8 mouse cellular contexts compared by ENCODE assay signal in the genomic region with DNA sequence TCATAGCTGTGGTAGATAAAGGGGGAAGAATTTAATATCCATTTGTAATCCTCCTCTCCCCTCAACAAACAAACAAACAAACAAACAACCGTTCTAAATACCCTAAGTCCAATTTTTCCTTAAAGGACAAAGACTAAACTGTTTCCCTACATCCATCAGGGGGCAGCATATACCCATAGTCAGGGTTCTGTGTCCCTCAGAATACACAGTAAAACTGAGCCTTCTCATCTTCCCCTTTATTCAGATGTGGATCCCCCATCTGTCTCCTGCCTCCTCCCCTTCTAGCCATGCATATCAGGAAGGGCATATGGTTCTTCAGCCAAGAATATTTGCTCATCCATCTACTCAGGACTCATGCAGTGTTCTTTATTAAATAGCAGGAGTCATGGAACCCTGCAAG. TPM values are rescaled to one million over a fixed set of nuclear protein-coding genes. Genes with fewer than 3 reads are reported as not detected.
A peak's percentile ranks its signal among the peaks of the same experiment; 100 is the strongest.
DNase-seq lines count a peak whose midpoint lies in the region; ATAC-seq lines count a peak whose summit lies in the region.

No protein-coding gene starts in this region.

- H3K9ac ChIP-seq in liver, embryonic 11.5 days (ENCODE audit: low read depth, low read length): no peak overlapping the region
- no peak overlapping the region for H3K9ac ChIP-seq in hindbrain, embryonic 13.5 days

- WGBS in liver, embryonic 11.5 days: 24% methylated on average over 1 of the region's 1 CpGs
- WGBS in hindbrain, embryonic 13.5 days: 17% methylated on average over 1 of the region's 1 CpGs

- peaks cover 38% of the 10 kb centered on the region for H3K27me3 ChIP-seq in liver, embryonic 11.5 days (replicated peaks; ENCODE audit: control insufficient read depth, insufficient read depth, low read length)
- H3K27me3 ChIP-seq in hindbrain, embryonic 13.5 days: peaks cover 41% of the 10 kb centered on the region

- no peak overlapping the region for H3K4me3 ChIP-seq in liver, embryonic 11.5 days (ENCODE audit: low read depth, low read length)
- no peak overlapping the region for H3K4me3 ChIP-seq in hindbrain, embryonic 13.5 days

- ATAC-seq in liver, embryonic 11.5 days (replicated peaks; ENCODE audit: low FRiP score): no peak
- ATAC-seq in hindbrain, embryonic 13.5 days (ENCODE audit: low FRiP score): peak; percentile 49; the same call in 1 of the 2 replicates
- no peak for ATAC-seq in monocyte, adult 5-6 weeks (replicated peaks; ENCODE audit: insufficient number of reproducible peaks, low FRiP score, low TSS enrichment, poor library complexity, severe bottlenecking)

- no peaks in the 10 kb centered on the region for H3K36me3 ChIP-seq in liver, embryonic 11.5 days (ENCODE audit: control insufficient read depth, insufficient read depth, low read length)
- H3K36me3 ChIP-seq in hindbrain, embryonic 13.5 days: no peaks in the 10 kb centered on the region

- H3K9me3 ChIP-seq in liver, embryonic 11.5 days (ENCODE audit: control insufficient read depth, low read length): no peaks in the 10 kb centered on the region
- no peaks in the 10 kb centered on the region for H3K9me3 ChIP-seq in hindbrain, embryonic 13.5 days

- H3K4me1 ChIP-seq in liver, embryonic 11.5 days (replicated peaks; ENCODE audit: control insufficient read depth, insufficient read depth, low read length): peaks cover 13% of the 10 kb centered on the region; the same call in 1 of the 2 replicates
- peaks cover 37% of the 10 kb centered on the region for H3K4me1 ChIP-seq in hindbrain, embryonic 13.5 days (replicated peaks)

- H3K27ac ChIP-seq in liver, embryonic 11.5 days (ENCODE audit: low read depth, low read length): no peak overlapping the region
- H3K27ac ChIP-seq in hindbrain, embryonic 13.5 days: peak overlapping the region; percentile 40; the same call in 1 of the 2 replicates

- no peak overlapping the region for H3K4me2 ChIP-seq in liver, embryonic 11.5 days
- H3K4me2 ChIP-seq in hindbrain, embryonic 13.5 days: no peak overlapping the region

- DNase-seq in adrenal gland, adult (ENCODE audit: inconsistent age in 2 of 2, low spot score in 1 of 2): peak; percentile 33 to 81
- DNase-seq in adrenal gland, adult 8-10 months: no peak
- DNase-seq in liver, embryonic 11.5 days (ENCODE audit: low spot score): peak; percentile 31
- no peak for DNase-seq in liver
- DNase-seq in cerebellum, postnatal 10 days: peak; percentile 76 to 82
- DNase-seq in lung, postnatal 25 days (ENCODE audit: low spot score): peak; percentile 65

RNA-seq across cellular contexts. Expression of a gene that starts 1.4 kb away (rescaled TPM):
- 10 to 100 TPM; 30.2 to 40.2 (median 35.0) TPM for total RNA-seq in adrenal gland, adult 8-10 months (2022)
- 48.4 and 54.6 TPM in 2 replicates for polyA plus RNA-seq in liver, embryonic 11.5 days (2014; fragmentation: Nextera tagmentation; extraction: Ambion mirVana)
- polyA plus RNA-seq in hindbrain, embryonic 13.5 days (2015; fragmentation: Nextera tagmentation; extraction: Ambion mirVana): 41.2 and 41.5 TPM in 2 replicates
- 50.0 to 66.4 TPM (median 59.6 TPM) in 3 replicates for total RNA-seq in monocyte, adult 5-6 weeks (2017)

RNA-seq across cellular contexts. Expression of a gene that starts 13.2 kb away (rescaled TPM):
- 1 to 10 TPM; 3.0 to 8.9 (median 4.8) TPM for total RNA-seq in adrenal gland, adult 8-10 months (2022)
- polyA plus RNA-seq in liver, embryonic 11.5 days (2014; fragmentation: Nextera tagmentation; extraction: Ambion mirVana): 0.34 and 0.55 TPM in 2 replicates
- 4.7 and 4.8 TPM in 2 replicates for polyA plus RNA-seq in hindbrain, embryonic 13.5 days (2015; fragmentation: Nextera tagmentation; extraction: Ambion mirVana)
- total RNA-seq in monocyte, adult 5-6 weeks (2017): not detected in 3 replicates

RNA-seq across cellular contexts. Expression of a gene that starts 50.0 kb away (rescaled TPM):
- 10 to 100 TPM; 46.9 to 67.5 (median 53.0) TPM for total RNA-seq in adrenal gland, adult 8-10 months (2022)
- polyA plus RNA-seq in liver, embryonic 11.5 days (2014; fragmentation: Nextera tagmentation; extraction: Ambion mirVana): 26.5 and 26.7 TPM in 2 replicates
- polyA plus RNA-seq in hindbrain, embryonic 13.5 days (2015; fragmentation: Nextera tagmentation; extraction: Ambion mirVana): 58.1 and 65.5 TPM in 2 replicates
- total RNA-seq in monocyte, adult 5-6 weeks (2017): 16.4 to 27.6 TPM (median 22.7 TPM) in 3 replicates

Comparison
In these comparisons a context has a peak if more than half of its experiments do, and no peak if none do; other contexts are left out.
1. DNase-seq: peak in adrenal gland, adult (2 of 2), liver, embryonic 11.5 days (single experiment), cerebellum, postnatal 10 days (2 of 2) and lung, postnatal 25 days (single experiment); none in adrenal gland, adult 8-10 months (single experiment) and liver (single experiment).